Mouse (Mus musculus) midbrain, embryonic 14.5 days (tissue): Measurements from ENCODE around the gene Lrrc8d. TPM values are rescaled to one million over a fixed set of nuclear protein-coding genes. Genes with fewer than 3 reads are reported as not detected.

Experiments used
- ATAC-seq: fragments of 200-750 bp; cut with Nextera tagmentation; 2 replicates; pipeline ENCODE4 v1.8.0; 2017; ENCODE audit warnings: moderate number of reproducible peaks, moderate library complexity; ENCODE audit not compliant: low FRiP score, low TSS enrichment
- DNase-seq: peaks from one replicate; pipeline ENCODE4 v3.0.0-alpha.2; 2015
- H3K27ac ChIP-seq: fragments of 300-500 bp; sonication (generic); replicated peaks from 2 replicates; pipeline ENCODE4 v1.5.1; 2014; ENCODE audit warnings: mild to moderate bottlenecking, low read depth, low read length, moderate library complexity
- H3K27me3 ChIP-seq: fragments of 300-500 bp; sonication (generic); 2 replicates; pipeline ENCODE4 v1.6.1; 2014; ENCODE audit warnings: low read length, control low read depth, mixed read lengths; ENCODE audit not compliant: control insufficient read depth, insufficient read depth
- H3K36me3 ChIP-seq: fragments of 300-500 bp; sonication (generic); 2 replicates; pipeline ENCODE4 v1.6.1; 2014; ENCODE audit warnings: low read length, control low read depth; ENCODE audit not compliant: control insufficient read depth, insufficient read depth
- H3K4me1 ChIP-seq: fragments of 300-500 bp; sonication (generic); 2 replicates; pipeline ENCODE4 v1.6.1; 2014; ENCODE audit warnings: mild to moderate bottlenecking, antibody characterized with exemption, low read length, control low read depth; ENCODE audit not compliant: control insufficient read depth, insufficient read depth
- H3K4me2 ChIP-seq: fragments of 300-500 bp; sonication (generic); 2 replicates; pipeline ENCODE4 v1.6.1; 2014; ENCODE audit warnings: mild to moderate bottlenecking, low read length, moderate library complexity
- H3K4me3 ChIP-seq: fragments of 300-500 bp; sonication (generic); replicated peaks from 2 replicates; pipeline ENCODE4 v1.5.1; 2014; ENCODE audit warnings: low read depth, low read length
- H3K9ac ChIP-seq: fragments of 300-500 bp; sonication (generic); replicated peaks from 2 replicates; pipeline ENCODE4 v1.6.1; 2014; ENCODE audit warnings: mild to moderate bottlenecking, low read length, moderate library complexity
- H3K9me3 ChIP-seq: fragments of 300-500 bp; sonication (generic); 2 replicates; pipeline ENCODE4 v1.6.1; 2016; ENCODE audit warnings: low read length, control low read depth, mixed read lengths; ENCODE audit not compliant: control insufficient read depth
- WGBS: fragments of 180-500 bp; shearing (Covaris S2); extraction: QIAGEN DNeasy Blood & Tissue Kit; methylation state at CpG from one replicate; pipeline ENCODE4 v1.1.7; 2014; 5-methylcytosine and 5-hydroxymethylcytosine counted together
- polyA plus RNA-seq: library from polyadenylated mRNA; unstranded; fragments of >200 nt; fragmentation: Nextera tagmentation; extraction: Ambion mirVana; gene quantifications from 2 replicates; pipeline ENCODE4 v1.2.1, GENCODE M21; 2014

The Lrrc8d gene
- polyA plus RNA-seq, 1 experiment from 2014 or later, result 45.2 TPM

- Histone ChIP-seq H3K4me1 (peaks cover 31% of the 10 kb centered on the region), H3K9ac (peak overlapping the region; percentile 99), H3K4me3 (peak overlapping the region; percentile 100), H3K36me3 (peaks cover 5% of the 10 kb centered on the region; the same call in 1 of the 2 replicates), H3K27ac (peak overlapping the region; percentile 90), H3K9me3 (no peaks in the 10 kb centered on the region), H3K27me3 (no peaks in the 10 kb centered on the region), H3K4me2 (peak overlapping the region; percentile 81)
- ATAC-seq (no peak; the same call in 1 of the 2 replicates), DNase-seq (peak; percentile 62)
- WGBS, result under 1% methylated on average over 46 of the region's 46 CpGs
Observed at GRCm38 (mm10) chr5:105876925-105877774, 177.4 kb downstream of the Lrrc8d start.

Other genes starting within 250 kb of the Lrrc8d start
- gene Lrrc8c, start 180.6 kb upstream of the Lrrc8d start, polyA plus RNA-seq, result 13.0 and 16.7 TPM in 2 replicates
- 45.7 and 50.1 TPM in 2 replicates for gene Zfp326, start 176.6 kb downstream of the Lrrc8d start, polyA plus RNA-seq